Mouse (Mus musculus) gastrocnemius, postnatal 36 days (tissue): ENCODE results near the gene Prdm16. TPM values are rescaled to one million over a fixed set of nuclear protein-coding genes. Genes with fewer than 3 reads are reported as not detected.

Experiments used
- DNase-seq, 2 experiments: peaks; one replicate each; pipeline ENCODE4 v3.0.0; 2022
- intact Hi-C: fragments of 180-260 bp; cut with DNase I; formaldehyde crosslinking; loops from one replicate; pipeline ENCODE4 v1.15.1; 2025
- long read RNA-seq, 2 experiments: library from polyadenylated mRNA; stranded (forward); transcript quantifications; one replicate each; pipeline ENCODE4 v2.0.0; 2021
- total RNA-seq, 2 experiments: library from RNA; stranded (reverse); gene quantifications; 2 replicates each; pipeline ENCODE4 v1.2.3; 2021

Prdm16 gene
- 1 to 10 TPM; 1.3 to 2.4 TPM for total RNA-seq
- long read RNA-seq, experiment 1, partial matches to known transcripts, result 0 of 3 reads
- long read RNA-seq, experiment 1, other reads (novel, unspliced or antisense), result 3 of 3 reads
- long read RNA-seq, experiment 2, partial matches to known transcripts, result 0 of 1 reads
- long read RNA-seq, experiment 2, other reads (novel, unspliced or antisense), result 1 of 1 reads

DNA sequence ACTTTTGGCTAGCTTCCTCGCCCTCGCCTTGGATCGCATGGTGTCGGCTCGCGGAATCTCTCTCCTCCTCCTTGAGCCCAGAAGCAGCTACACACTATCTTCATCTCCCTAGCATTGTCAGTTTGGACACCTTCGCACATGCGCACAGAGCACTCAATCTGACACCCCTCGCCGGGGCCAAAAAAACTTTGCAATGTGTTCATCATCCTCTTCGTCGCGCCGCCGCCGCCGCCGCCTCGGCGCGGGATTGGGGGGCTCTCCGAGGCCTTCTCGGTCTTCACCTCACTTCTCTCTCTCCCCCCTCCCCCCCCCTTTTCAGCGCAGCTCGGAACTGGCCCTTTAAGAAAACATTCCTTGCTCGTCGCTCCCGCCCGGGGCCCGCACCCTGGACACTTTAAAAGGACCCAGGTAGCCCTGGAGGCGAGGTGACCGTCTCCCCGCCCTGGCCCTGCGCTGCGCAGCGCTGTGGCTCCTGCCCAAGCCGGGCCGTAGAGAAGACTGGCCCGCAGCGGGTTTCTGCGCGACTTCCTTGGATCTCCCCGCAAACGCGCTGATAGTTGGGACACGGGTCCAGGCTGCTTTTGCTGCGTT, at the start of gene Prdm16:
Gene Prdm16, minus strand, starts transcription at position 153 of the 591 bp plus-strand sequence.
- intact Hi-C loops, result loop anchor here (5.0 kb wide), 1 partner anchor 190 kb away; no protein-coding TSS in a partner anchor
- no peak for DNase-seq

DNA sequence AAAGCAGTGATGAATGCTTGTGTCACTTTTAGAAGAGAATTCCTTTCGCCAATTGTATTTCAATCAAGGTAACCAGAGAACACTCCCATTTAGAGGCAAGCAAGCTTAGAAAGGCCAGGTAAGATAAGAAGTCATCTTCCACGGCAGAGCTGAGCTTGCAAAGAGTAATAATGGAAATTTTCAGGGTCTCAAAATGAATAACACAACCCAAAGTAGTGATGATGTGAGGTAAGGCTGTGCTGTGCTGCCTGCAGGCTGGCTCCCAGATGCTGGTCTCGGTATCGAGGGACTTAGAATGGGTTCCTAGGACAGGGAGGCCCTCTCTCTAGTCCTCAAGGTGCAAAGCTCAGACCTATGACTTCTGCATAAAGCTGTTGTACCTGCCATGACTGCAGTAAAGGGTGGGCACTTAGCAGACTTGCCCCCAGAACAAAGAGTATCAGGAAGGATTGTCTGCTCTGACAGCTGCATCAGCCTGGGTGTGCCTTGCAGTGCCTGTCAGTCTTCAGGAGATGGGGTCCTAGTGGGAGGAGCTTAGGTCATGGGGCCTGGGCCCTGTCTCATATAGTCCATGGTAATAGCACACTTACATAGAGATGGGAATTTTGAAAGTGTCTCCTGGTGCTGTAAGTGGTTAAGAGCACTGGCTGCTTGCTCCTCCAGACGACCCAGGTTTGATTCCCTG, 46.5 kb upstream of the Prdm16 start:
- DNase-seq, result no peak
- intact Hi-C loops, result no loop called here

DNA sequence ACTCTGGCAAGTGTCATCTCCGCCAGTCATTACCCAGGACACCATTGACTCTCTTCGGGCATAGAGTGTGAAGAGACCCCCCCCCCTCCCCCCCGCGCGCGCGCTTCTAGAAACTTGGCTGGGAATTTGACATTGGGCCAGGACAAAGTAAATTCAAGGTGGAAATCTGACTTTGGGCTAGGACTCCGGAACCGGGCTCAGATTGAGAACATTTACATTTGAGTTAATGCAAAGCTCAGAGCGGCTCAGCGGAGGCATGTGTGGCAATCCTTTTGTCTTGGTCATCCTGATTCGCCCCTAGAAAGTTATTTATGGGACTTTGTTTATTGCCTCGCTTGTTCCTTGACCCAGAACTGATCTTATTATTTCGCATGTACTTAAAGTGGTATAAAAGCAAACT, 45.6 kb upstream of the Prdm16 start:
- no peak for DNase-seq
- intact Hi-C loops, result no loop called here

DNA sequence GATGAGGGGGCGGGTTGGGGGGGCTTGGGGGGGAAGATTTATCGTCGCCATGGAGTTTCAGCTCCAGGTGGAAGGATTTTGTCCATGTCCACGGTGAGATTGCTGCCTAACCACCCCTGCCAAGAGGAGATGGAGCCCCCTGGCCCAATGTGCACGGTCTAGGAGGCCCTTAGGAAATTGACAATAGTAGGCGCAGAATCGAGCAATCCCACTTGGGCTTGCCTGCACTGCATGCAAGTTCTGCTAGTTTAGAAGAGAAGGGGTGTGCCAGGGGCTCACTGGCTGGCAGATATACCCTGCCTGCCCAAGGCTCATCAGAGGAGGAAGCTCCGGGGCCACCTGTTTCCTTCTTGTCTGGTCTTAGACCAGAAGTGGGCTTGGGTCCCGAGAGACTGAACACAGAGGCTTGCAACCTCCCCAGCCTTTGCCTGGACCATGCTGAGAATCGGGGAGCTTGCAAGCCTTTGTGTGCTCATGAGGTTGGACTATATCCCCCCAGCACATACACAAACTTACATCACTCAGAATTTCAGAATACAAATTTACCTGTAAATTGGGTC, 38.8 kb upstream of the Prdm16 start:
- DNase-seq, result no peak
- intact Hi-C loops, result loop anchor here (2.0 kb wide), 1 partner anchor 347 kb away; no protein-coding TSS in a partner anchor

DNA sequence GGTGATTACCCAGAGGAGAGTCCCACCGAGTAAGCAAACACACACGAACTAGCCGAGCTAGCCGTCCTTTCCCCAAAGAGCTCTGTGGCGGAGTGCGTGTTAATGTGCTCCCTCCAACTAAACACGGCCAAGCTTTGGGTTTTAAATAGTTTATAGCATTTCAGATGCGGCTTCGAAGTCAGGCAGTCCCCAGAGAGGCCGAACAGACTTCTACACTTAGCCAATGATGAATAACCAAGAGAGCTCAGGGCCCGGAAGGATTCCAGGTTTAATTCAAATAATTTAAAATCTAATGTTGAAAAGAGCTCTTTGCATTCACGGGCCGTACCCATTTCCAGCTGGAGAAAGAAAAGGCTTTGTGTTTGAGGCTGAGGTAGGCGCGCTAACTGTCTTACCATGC, 38.3 kb upstream of the Prdm16 start:
- DNase-seq, result no peak
- intact Hi-C loops, result loop anchor here (1.0 to 2.0 kb wide), 2 partner anchors 226 to 346 kb away; no protein-coding TSS in a partner anchor

DNA sequence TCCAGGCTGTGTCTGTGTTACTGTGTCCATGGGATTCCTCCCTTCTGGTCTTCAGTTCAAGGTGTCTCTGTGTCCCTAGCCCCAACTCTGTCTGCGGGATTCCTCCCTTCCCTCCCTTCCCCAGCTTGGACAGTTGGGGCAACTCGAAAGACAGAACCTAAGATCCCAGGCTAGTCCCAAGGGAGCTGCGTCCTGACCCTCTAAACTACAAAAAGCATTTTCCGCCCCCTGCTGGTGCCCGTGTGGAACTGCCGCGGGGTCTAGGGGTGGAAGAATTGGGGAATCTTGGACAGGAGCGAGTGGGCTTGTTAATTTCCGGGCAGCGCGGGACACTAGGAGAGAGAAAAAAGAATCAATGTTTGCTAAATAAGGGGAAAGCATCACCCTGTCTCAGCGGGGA, 37.9 kb upstream of the Prdm16 start:
- intact Hi-C loops, result loop anchor here (1.0 to 2.0 kb wide), 2 partner anchors 225 to 346 kb away; no protein-coding TSS in a partner anchor
- peak; percentile 41 to 45 for DNase-seq

DNA sequence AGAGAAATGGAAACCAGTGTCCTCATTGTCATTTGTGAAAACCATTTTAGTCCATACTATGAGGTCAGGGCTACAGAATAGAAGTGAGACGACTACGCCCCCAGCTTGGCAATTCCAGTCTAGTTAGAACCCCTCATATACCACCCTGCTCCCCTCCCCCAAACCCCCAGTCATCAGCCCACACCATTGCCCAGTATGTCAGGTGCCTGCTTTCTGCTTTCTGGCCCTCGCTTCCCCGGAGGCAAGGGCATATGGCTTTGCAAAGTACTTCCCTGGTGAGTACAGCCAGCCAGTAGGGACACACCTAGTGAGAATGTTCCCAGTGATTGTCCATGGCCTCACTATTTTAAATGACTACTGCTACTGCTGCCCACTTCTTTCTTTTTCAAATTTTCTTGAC, 37.3 kb upstream of the Prdm16 start:
- intact Hi-C loops, result loop anchor here (1.0 to 2.0 kb wide), 2 partner anchors 225 to 345 kb away; no protein-coding TSS in a partner anchor
- no peak for DNase-seq

DNA sequence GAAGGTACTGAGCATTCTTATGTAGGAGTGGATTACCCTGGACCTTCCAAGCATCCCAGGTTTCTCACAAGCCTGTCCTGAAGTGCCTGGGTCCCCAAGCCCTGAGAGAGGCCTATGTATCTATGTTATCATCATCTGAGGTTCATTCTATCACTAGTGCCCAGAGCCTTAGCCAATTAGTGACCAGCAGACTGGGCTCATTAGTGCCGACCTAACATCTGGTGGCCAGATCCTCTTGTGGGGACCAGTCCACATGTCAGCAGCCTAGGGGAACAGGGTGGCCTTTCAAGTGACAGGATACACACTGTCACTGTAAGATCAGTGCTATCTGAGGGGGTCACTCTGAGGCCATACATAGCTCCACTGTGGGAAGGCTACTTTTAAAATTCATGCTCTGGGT, 35.4 kb upstream of the Prdm16 start:
- intact Hi-C loops, result no loop called here

DNA sequence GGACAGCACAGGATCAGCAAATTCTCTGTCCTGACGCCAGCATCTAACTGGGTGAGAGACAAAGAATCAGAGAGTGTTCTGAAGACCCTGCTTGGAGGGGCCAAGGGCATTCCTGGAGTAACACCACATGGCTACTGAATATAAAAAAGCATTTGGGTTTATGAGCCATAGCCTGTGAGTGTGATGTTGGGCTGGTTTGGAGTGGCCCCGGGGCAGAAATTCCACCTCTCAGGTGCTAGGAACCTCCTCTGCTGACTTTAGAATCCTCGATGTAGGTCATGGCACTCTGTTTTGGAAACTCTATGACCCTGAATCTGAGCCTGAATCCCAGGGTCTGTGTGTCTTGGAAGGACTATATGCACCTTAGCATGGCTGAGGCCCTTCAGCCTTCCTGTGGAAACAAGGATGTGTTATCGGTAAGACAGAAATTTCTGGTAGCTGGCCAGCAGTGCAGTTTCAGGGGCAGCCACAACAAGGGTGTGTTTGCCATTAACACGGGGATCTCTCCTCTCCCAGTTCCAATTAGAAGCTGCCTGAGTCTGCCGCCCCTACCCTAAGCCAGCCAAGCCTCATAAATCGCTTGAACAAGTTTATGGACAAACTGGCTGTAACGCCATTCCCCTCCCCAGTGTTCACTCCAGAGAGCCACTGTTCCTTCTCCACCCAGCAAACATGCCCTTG, 34.7 kb upstream of the Prdm16 start:
- DNase-seq, result no peak
- intact Hi-C loops, result no loop called here

More for the DNA sequence above, 35.4 kb upstream of the Prdm16 start:
- DNase-seq, result no peak

DNA sequence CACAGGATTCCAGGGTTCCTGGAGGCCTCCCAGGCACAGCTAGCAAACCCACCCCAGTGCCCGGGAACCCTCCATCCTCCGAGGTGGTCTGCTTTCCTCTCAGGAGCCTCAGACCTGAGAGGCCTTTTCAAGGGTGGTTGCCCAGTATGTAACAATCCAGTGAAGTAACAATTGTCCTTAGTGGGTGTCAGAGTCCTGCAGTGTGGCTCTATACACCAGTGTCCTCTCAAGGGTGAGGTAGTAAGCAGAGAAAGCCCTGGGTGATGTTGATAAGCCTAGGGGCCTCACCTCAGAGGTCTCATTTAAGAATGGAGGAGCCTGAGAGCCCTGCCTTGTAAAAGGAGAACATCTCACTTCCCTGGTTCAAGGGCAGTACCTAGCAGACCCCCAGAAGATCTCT, 31.1 kb upstream of the Prdm16 start, which contains the start of gene Actrt2:
Gene Actrt2, minus strand, starts transcription at position 101 of the 400 bp plus-strand sequence.
- intact Hi-C loops, result no loop called here
- DNase-seq, result no peak

DNA sequence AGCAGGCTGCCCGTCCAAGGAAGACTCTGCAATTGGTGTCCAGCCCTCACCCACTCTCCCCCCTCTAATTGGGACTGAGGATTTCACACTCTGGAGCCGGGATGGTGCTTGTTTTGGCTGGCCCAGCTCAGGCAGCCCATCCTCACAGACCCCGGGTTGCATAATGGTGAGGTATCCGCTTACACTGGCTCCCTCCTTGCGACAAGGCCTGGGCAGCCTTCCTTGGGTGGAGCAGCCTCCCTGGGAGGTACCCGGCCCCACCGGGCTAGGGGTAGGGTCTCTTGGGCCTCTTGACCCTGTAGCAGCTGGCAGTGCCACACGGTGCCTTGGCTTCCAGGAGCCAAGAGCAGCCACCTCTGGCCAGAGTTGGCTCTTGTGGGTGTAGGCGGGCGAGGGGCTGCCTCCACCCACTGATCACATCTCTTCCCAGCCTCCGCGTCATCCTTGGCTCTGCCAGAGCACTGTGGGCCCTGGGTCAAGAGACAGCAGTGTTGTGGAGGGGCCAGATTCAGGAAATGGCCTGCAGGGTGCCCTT, 26.1 kb upstream of the Prdm16 start:
- DNase-seq, result peak; percentile 23 to 36

DNA sequence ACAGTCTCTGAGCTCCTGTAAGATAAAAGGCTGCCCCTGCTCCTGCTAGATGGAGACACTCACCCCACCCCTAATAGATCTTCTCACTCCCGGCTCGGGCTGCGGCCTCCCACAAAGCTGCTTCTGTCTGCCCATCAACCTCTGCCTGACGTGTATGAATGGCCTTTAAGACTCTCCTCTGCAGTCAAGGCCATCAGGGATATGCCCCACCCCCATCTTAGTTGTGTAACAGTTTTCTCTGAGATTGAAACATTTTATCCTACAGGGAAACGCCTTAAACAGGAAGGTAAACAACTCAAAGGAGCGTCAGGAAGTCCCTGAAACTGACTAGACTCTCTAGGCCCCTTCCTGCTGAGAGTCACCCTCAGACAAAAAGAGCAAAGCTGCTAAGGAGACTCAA, 24.6 kb upstream of the Prdm16 start:
- intact Hi-C loops, result no loop called here
- DNase-seq, result no peak

More for the DNA sequence above, 26.1 kb upstream of the Prdm16 start:
- intact Hi-C loops, result no loop called here

DNA sequence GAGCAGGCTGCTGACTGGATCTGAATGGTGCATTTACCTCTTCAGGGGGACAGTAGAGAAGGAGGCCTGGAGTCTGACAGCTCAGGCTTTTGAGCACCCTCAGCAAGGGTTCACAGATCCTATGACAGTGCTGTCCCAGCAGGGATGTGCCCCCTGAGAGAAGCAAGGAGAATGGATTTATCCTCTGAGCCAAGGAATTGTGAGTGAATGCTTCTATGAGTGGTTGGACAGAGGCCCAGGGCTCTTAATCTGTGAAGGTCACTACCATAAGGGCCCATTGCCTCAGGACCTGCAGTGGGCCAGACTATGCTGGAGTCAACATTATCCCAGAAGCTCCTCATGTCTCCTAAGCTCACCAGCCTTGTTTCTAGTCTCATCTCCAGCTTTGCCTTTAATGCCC, 23.4 kb upstream of the Prdm16 start:
- no peak for DNase-seq
- intact Hi-C loops, result no loop called here

DNA sequence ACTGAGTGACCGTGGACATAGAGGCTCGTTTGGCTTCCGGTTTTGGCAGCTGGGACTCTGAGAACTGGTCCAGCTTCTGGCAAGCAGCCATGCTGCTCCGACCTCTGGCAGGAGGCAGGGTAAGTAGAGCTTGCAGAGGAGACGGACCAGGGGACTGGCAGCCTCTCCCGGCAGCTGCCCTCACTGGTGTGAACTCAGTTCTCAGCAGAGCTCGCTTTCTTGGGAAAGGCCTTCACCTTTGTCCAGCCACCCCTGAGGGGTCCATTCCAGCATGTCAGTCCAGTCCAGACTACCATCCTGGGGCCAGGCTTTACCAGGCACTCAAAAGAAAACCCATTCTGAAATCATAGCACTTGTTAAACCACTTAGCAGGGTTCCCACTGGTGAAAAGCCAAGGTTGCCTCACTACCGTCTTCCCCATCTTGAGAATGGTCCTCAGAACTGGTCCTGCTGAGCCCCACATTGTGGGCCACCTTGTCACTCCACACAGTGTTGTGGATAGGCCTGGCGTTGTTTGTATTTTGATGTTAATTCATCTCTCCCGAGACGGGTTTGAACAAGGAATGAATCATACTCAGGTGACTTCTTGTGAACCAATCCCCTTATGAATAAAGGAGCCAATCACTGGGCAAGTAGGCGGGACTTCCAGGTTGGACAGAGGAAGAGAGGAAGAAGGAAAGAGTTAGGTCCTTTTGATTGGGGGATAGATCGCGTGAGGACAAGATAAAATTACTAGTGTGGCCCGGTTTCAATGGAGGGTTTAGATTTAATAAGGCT, 18.6 kb upstream of the Prdm16 start:
- intact Hi-C loops, result no loop called here
- peak in 1 of 2 experiments; percentile 42 for DNase-seq

DNA sequence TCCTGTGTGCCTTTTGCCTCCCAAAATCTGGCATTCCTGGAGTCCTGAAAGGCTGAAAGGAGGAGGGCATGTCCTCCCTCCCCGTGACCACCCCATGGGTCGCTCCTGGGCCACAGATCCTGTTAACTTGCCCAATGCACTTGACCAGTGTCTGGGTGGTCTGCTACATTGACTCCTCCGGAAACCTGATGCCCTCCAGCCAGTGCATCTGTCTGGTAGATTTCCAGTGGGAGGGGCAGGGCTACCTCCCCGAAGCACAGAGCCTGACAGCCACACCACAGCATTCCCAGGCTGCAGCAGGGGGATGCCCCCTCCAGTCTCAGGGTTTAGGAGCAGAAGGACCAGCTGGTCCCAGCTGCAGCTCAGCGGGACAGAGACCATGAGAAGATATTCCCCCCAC, 15.8 kb upstream of the Prdm16 start:
- DNase-seq, result no peak
- intact Hi-C loops, result no loop called here

DNA sequence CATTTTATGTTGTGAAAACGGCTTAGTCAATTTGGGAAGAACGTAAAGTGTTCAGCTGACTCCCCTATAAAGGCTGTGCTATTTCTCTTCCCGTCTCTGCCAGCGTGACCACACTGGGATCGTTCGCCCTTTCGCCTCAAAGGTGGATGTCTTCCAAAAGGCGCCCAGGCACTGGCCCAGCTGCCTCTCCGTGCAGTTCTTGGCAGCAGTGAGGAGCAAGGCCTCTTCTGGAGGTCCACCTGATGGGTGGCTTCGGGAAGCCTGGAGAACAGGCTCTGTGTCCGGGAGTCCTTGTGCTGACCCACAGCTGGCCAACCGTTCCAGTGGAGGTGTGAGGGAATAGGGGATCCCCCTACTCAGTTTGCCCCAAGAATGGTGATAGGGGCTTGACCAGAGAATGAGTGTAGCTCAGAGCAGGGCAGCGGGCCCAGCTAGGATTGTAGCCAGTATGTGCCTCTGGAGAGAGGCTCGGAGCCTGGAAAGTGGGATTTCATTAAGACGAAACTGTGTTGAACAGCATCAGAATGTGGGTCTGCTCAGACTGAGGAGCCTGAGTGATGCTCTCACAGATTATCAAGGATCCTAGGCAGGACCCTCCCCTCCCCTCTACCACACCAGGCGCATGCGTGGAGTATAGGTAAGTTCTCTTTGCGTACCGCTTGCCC, 12.5 kb upstream of the Prdm16 start:
- intact Hi-C loops, result no loop called here
- DNase-seq, result no peak

DNA sequence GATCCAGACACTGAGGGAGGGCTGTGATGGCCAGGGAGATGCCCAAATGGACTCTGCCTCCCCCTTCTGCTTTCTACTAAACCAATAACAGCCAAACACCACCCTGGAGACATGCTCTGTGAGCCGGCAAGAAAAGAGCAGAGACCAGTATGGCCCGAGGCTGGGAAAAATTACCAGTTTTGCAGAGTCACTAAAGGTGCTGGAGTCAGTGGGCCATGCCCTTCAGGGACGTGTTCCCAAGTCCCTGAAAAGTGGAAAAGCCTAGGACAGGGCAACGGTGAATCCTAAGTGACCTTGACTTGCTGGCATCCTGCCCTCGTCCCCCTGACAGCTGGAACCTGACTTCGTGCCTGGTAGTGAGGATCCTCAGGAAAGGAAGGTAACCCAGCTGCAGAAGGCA, 5.8 kb upstream of the Prdm16 start:
- intact Hi-C loops, result no loop called here

DNA sequence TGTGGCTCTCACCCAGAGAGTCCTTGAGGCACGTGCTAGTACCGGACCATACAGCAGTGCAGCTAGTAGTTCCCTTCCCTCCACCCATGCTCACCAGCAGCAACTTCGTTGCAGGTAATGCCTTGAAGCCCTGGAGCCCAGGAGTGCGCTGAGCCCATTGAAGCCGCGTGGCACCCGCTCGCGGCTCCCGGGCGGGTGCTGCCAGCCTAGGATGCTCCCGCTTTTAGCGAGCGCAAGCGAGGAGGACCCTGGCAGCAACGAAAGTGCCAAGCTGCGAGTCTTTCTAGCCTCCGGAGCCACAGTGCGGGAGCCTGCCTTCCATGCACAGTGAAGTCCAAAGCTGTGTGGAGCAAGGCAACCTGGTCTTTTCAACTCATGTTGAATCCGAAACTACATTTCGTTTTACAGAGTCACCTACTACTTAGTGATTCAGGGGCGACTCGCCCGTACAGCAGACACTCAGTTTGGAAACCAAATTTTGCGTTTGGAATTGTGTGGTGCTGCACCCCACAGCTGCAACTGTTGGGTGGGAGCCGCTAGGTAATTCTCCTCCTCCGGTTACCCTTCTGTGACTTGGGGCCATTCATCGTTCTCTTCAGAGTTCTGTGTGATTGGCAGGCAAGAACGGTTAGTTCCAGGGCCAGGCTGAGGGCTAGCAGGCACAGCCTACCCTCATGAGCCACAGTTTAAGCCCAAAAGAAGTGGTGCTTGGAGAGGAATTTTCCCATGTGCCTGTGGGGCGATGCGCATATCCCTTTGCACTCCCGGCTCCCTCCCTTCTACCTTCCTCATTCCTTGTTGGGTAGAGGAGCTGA, 4.8 kb upstream of the Prdm16 start:
- intact Hi-C loops, result no loop called here

More for the DNA sequence above, 5.8 kb upstream of the Prdm16 start:
- no peak for DNase-seq

More for the DNA sequence above, 4.8 kb upstream of the Prdm16 start:
- no peak for DNase-seq
